Mouse (Mus musculus) intestine, embryonic 15.5 days (tissue): ENCODE measurements around the gene Nagpa. TPM values are rescaled to one million over a fixed set of nuclear protein-coding genes. Genes with fewer than 3 reads are reported as not detected.
"Not testable (repeated sequence)": the region's sequence is repeated elsewhere in the genome, so short reads cannot be mapped to it uniquely, and the experiment has no call there.

Experiments used
- ATAC-seq: fragments of 200-750 bp; cut with Nextera tagmentation; 2 replicates; pipeline ENCODE4 v1.8.0; 2017; ENCODE audit warnings: moderate TSS enrichment, moderate library complexity
- H3K27ac ChIP-seq: fragments of 300-500 bp; sonication (generic); 2 replicates; pipeline ENCODE4 v1.5.1; 2015; ENCODE audit warnings: mild to moderate bottlenecking, inconsistent platforms
- H3K27me3 ChIP-seq: fragments of 300-500 bp; sonication (generic); replicated peaks from 2 replicates; pipeline ENCODE4 v1.6.1; 2015; ENCODE audit warnings: inconsistent platforms
- H3K36me3 ChIP-seq: fragments of 300-500 bp; sonication (generic); 2 replicates; pipeline ENCODE4 v1.6.1; 2015; ENCODE audit warnings: inconsistent platforms
- H3K4me1 ChIP-seq: fragments of 300-500 bp; sonication (generic); replicated peaks from 2 replicates; pipeline ENCODE4 v1.6.1; 2015; ENCODE audit warnings: inconsistent platforms
- H3K4me2 ChIP-seq: fragments of 300-500 bp; sonication (generic); replicated peaks from 2 replicates; pipeline ENCODE4 v1.6.1; 2015; ENCODE audit warnings: mild to moderate bottlenecking, inconsistent platforms
- H3K4me3 ChIP-seq: fragments of 300-500 bp; sonication (generic); replicated peaks from 2 replicates; pipeline ENCODE4 v1.5.1; 2015; ENCODE audit warnings: inconsistent platforms
- H3K9ac ChIP-seq: fragments of 300-500 bp; sonication (generic); 2 replicates; pipeline ENCODE4 v1.6.1; 2015; ENCODE audit warnings: inconsistent platforms
- H3K9me3 ChIP-seq: fragments of 300-500 bp; sonication (generic); 2 replicates; pipeline ENCODE4 v1.6.1; 2016; ENCODE audit warnings: inconsistent platforms
- WGBS: fragments of 180-500 bp; shearing (Covaris S2); methylation state at CpG from one replicate; pipeline ENCODE4 v1.1.7; 2015; 5-methylcytosine and 5-hydroxymethylcytosine counted together
- polyA plus RNA-seq: library from polyadenylated mRNA; unstranded; fragments of >200 nt; fragmentation: Nextera tagmentation; extraction: Ambion mirVana; gene quantifications from 2 replicates; pipeline ENCODE4 v1.2.1, GENCODE M21; 2015

The Nagpa gene
- polyA plus RNA-seq = 27.6 and 29.9 TPM in 2 replicates

DNA sequence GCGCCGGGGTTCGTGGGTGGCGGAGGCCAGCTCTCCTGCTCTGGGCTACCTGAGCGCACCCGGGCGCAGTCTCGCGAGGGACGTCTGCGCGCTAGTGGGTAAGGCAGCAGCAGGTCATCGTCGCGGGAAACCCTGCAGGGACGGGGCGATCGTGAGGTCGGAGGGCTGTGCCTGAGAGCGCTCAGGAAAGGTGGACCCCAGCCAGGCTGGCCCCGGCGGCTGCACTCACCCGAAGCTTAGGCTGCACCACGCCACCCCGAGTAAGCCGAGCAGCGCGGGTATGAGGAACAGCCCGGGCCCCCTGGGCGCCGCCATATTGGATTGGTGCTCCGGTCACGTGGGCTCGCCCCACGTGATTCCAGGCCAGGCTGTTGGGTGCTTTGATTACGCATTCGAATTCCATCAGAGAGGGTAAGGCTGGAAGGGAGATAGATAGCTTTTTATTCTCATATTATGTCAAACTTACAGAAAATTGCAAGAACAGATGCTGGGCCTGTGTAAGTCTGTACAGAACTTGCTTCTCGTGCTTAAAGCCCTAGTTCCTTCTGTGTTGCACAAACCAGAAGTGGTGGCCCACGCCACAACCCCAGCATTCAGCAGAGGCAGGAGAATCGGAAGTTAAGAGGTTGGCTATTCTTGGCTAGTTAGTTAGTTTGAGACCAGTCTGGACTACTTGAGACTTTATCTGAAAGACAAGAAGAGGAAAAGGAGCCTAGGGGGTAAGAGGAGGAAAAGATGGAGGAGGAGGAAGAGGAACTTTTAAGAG lies at the start of gene Nagpa:
TSS of gene Nagpa (minus strand) at position 345 of the 766 bp plus-strand sequence.
- no peaks in the 10 kb centered on the region for H3K36me3 ChIP-seq
- 0 out of 2 replicates have a peak, but pooled peaks cover 4% of the 10 kb centered on the region for H3K4me1 ChIP-seq
- H3K4me2 ChIP-seq = peak within 1 kb of the TSS; percentile 96
- H3K9ac ChIP-seq = peak within 1 kb of the TSS; percentile 64
- H3K9me3 ChIP-seq = no peaks in the 10 kb centered on the region
- WGBS = 4% methylated on average over 40 of the region's 40 CpGs
- no peak within 1 kb of the TSS for H3K27ac ChIP-seq
- H3K27me3 ChIP-seq = no peaks in the 10 kb centered on the region
- H3K4me3 ChIP-seq = peak within 1 kb of the TSS; percentile 93
- ATAC-seq = peak; percentile 91

DNA sequence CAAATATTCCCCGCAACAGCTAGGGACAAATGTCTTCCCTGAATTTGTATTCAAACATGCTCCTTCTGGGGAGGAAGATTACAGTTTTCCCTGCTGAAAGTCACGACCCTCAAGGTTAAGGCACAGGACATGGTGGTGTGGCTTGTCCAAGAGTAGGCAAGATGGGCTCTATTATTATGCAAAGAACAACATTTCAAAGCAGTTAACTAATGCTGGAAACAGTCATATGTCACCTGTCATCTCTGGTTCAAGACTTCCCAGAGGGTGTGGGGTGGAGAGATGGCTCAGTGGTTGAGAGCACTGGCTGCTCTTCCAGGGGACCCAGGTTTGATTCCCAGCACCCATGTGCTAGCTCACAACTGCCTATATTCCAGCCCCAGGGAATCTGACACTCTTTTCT lies 48.4 kb upstream of the Nagpa start:
- WGBS = 91% methylated on average over 2 of the region's 2 CpGs
- Histone ChIP-seq H3K27ac (no peak overlapping the region), H3K4me1 (peaks cover 9% of the 10 kb centered on the region), H3K9ac (no peak overlapping the region), H3K4me2 (no peak overlapping the region), H3K27me3 (no peaks in the 10 kb centered on the region), H3K9me3 (no peaks in the 10 kb centered on the region), H3K4me3 (no peak overlapping the region), H3K36me3 (peaks cover 8% of the 10 kb centered on the region)
- no peak for ATAC-seq

DNA sequence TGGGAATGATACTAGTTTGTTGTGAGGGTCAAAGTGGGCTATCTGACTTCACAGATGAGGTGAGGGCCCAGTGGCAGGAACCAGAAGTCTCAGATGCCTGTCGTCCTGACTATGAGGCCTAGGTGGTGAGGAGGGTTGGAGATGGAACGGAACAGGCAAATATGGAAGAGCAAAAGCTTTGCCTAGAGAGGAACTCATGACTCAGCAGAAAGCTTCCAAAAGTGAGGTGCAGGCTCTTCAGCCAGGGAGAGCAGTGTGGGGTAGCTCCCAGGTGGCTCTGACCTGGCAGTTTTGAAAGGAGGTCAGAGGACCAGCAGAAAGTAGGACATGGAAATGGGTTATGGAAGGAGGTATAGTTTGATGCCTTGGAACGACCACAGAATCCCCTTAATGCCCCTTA lies 47.1 kb upstream of the Nagpa start:
- no peak overlapping the region for H3K9ac ChIP-seq
- H3K27ac ChIP-seq = no peak overlapping the region
- no peaks in the 10 kb centered on the region for H3K27me3 ChIP-seq
- no peaks in the 10 kb centered on the region for H3K9me3 ChIP-seq
- H3K4me3 ChIP-seq = no peak overlapping the region
- H3K4me1 ChIP-seq = peaks cover 9% of the 10 kb centered on the region
- H3K4me2 ChIP-seq = no peak overlapping the region
- ATAC-seq = no peak
- H3K36me3 ChIP-seq = peaks cover 8% of the 10 kb centered on the region
- 87% methylated on average over 3 of the region's 3 CpGs for WGBS

DNA sequence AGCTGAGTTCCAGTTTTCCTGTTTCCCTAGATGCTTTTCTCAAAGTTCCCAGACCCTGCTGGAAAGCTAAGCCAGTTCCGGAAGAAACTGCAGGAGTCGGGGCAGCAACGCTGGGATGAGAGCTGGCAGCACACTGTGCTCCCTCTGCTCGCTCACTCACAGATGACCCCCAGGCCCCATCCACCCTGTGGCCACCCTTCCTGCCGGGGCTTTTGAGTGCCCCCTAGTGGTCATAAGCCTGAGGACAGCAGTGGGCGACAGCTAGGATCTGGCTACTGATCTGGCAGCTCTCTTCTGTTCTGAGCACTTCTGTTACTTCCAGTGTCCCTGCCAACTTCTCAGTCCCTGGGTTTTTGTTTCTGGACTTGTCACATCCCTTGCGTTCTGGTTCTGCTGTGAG lies 40.6 kb upstream of the Nagpa start:
- H3K9me3 ChIP-seq = no peaks in the 10 kb centered on the region
- no peak overlapping the region for H3K9ac ChIP-seq
- no peak overlapping the region for H3K4me2 ChIP-seq
- H3K4me1 ChIP-seq = no peaks in the 10 kb centered on the region
- no peaks in the 10 kb centered on the region for H3K27me3 ChIP-seq
- ATAC-seq = peak; percentile 68
- 37% methylated on average over 7 of the region's 7 CpGs for WGBS
- H3K36me3 ChIP-seq = peaks cover 35% of the 10 kb centered on the region
- H3K27ac ChIP-seq = no peak overlapping the region
- no peak overlapping the region for H3K4me3 ChIP-seq

DNA sequence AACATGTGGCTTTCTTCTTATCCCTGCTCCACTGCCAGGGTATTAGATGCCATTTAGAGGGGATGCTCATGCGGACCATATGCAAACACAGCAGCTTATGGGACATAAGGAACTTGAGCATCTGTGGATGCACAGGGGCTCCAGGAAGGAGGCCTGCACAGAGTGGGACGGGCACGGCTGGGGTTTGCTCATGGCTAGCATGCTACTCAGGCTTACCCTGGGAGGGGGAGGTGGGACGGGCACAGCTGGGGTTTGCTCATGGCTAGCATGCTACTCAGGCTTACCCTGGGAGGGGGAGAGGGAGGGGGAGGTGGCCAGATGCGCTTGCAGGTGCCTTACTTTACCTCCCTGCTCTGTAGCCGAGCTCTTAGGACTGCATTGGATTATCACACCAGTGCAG lies 39.1 kb upstream of the Nagpa start:
- no peaks in the 10 kb centered on the region for H3K9me3 ChIP-seq
- H3K4me3 ChIP-seq = no peak overlapping the region
- H3K4me1 ChIP-seq = no peaks in the 10 kb centered on the region
- ATAC-seq = no peak
- no peak overlapping the region for H3K9ac ChIP-seq
- peaks cover 31% of the 10 kb centered on the region for H3K36me3 ChIP-seq
- H3K4me2 ChIP-seq = no peak overlapping the region
- H3K27me3 ChIP-seq = no peaks in the 10 kb centered on the region
- no peak overlapping the region for H3K27ac ChIP-seq
- WGBS = 92% methylated on average over 6 of the region's 6 CpGs

DNA sequence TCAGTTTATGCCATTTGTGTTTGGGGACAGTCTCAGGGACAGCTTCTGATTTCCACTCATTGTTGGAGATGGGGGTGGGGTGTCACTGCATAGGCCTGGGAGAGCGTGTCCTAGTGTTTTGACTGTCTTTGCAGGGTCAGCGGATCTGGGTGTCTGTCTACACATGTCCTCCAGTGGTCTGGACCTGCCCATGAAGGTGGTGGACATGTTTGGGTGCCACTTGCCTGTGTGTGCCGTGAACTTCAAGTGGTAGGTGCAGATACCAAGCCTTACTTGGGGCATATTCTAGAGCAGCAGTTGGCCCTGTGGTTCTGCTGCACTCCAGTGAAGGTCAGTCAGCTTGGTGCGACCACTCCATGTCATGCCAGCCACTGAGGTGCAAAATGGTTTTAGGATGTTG lies 38.5 kb upstream of the Nagpa start:
- Histone ChIP-seq H3K36me3 (peaks cover 30% of the 10 kb centered on the region), H3K27ac (no peak overlapping the region), H3K4me2 (no peak overlapping the region), H3K9me3 (no peaks in the 10 kb centered on the region), H3K9ac (no peak overlapping the region), H3K27me3 (no peaks in the 10 kb centered on the region), H3K4me1 (no peaks in the 10 kb centered on the region), H3K4me3 (no peak overlapping the region)
- WGBS = 88% methylated on average over 4 of the region's 4 CpGs
- no peak for ATAC-seq

DNA sequence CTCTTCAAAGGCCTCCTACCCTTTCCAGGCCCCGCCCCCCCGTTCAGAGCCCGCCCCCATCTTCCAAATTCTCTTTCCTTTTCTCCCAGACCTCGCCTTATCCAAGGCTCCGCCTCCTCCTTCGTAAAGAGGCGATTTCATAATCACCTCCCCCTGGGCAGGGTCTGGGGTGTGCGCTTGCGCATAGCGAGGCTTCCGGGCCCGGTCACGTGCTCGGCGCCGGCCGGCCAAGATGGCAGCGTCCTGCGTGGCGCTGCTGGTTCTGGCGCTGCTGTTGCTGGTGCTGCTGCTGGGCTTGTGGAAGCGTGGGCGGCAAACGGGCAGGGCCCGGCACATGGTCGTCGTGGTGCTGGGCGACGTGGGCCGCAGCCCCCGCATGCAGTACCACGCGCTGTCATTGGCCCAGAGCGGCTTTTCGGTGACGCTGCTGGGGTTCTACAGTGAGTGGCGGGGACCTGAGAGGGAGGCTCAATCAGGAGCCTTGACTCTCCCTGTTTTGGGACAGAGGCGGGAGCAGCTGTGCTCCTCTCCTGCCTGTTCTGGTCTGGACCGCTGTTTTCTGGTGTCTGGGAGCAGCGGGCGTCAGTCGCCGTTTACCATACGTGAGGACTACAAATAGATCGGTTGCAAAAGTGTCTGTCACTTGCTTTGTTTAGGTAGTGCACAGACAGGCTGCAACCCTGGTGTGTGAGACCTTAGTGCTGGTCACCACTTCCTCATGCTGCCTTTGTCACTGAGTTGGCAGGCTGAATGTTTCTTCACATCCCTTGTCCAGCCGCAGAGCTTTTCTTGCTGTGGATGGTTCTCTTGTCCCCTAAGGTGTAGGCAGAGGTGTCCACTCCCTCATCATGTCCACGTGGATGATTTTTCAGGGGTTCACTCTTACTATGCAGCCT lies 29.9 kb upstream of the Nagpa start, which contains the start of gene Alg1:
TSS of gene Alg1 (plus strand) at position 204 of the 896 bp plus-strand sequence.
- peak within 1 kb of the TSS; percentile 76 for H3K4me3 ChIP-seq
- WGBS = 2% methylated on average over 47 of the region's 47 CpGs
- no peaks in the 10 kb centered on the region for H3K9me3 ChIP-seq
- no peak within 1 kb of the TSS for H3K27ac ChIP-seq
- peak within 1 kb of the TSS; percentile 70 for H3K9ac ChIP-seq
- no peaks in the 10 kb centered on the region for H3K27me3 ChIP-seq
- peak; percentile 99 for ATAC-seq
- H3K4me1 ChIP-seq = peaks cover 6% of the 10 kb centered on the region; the same call in 1 of the 2 replicates
- peak within 1 kb of the TSS; percentile 76 for H3K4me2 ChIP-seq
- peaks cover 4% of the 10 kb centered on the region for H3K36me3 ChIP-seq

DNA sequence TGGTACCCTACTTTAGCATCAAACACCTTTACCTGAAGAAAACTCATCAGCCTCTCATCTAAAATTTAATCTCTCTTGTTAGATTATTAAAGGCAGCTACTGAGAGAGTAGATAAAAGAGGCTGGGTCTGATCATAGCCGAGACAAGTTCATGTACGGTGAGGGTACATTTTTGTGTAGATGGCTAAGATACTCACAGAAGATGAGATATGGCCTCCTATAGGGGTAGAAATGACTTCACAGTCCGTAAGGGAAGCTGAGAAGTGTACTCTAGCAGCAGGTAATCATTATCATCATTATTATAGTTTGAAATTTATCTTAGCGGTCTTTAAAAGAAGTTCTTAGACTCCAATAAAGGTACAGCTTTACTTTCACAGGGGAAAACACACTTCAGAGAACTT lies 29.2 kb upstream of the Nagpa start:
- Histone ChIP-seq H3K9ac (no peak overlapping the region), H3K9me3 (no peaks in the 10 kb centered on the region), H3K27ac (no peak overlapping the region), H3K4me3 (peak overlapping the region; percentile 76; the same call in 1 of the 2 replicates), H3K27me3 (no peaks in the 10 kb centered on the region), H3K4me1 (peaks cover 6% of the 10 kb centered on the region; the same call in 1 of the 2 replicates), H3K36me3 (peaks cover 4% of the 10 kb centered on the region), H3K4me2 (peak overlapping the region; percentile 76; the same call in 1 of the 2 replicates)
- 71% methylated on average over 4 of the region's 4 CpGs for WGBS
- ATAC-seq = no peak; the same call in 1 of the 2 replicates

DNA sequence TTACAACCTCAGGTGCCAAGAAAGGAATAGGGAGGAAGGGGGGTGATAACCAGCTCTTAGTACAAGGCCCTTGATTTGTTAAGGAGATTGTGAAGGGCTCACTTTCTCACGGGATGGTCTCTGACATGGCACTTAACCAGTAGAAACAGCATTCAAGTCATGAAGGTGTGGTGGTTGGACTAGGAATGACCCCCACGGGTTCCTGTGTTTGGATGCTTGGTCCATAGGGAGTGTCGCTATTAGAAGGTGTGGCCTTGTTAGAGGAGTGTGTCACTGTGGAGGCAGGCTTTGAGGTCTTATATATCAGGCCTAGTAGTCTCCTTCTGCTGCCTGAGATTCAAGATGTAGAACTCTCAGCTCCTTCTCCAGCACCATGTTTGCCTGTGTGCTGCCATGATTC lies 24.3 kb upstream of the Nagpa start:
- ATAC-seq = not testable (repeated sequence)
- WGBS = 68% methylated on average over 3 of the region's 3 CpGs

DNA sequence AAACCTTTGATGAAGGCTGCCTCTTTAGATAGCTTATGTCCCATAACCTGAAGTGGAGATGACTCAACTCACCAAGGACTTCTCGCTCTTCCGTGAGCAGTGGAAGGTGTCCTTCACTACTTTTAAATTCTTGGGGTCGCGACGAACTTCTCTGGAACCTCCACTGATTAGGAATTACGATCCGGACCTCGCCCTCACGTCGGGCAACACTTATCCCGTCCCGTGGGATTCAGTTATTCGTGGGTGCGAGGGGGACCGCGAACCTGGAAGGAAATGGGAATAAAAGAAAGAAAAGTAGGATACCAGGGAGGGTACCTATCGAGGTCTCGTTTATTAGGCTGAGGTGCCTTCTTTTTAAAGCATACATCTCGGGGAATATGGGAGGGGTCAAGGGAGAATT lies 23.7 kb upstream of the Nagpa start:
- 75% methylated on average over 19 of the region's 19 CpGs for WGBS
- not testable (repeated sequence) for H3K9ac ChIP-seq, ATAC-seq, H3K4me1 ChIP-seq, H3K4me3 ChIP-seq, H3K27me3 ChIP-seq, H3K4me2 ChIP-seq, H3K9me3 ChIP-seq, H3K36me3 ChIP-seq, H3K27ac ChIP-seq

More for the DNA sequence above, 24.3 kb upstream of the Nagpa start:
- not testable (repeated sequence) for H3K27me3 ChIP-seq, H3K4me3 ChIP-seq, H3K9ac ChIP-seq, H3K36me3 ChIP-seq, H3K4me2 ChIP-seq, H3K4me1 ChIP-seq, H3K9me3 ChIP-seq, H3K27ac ChIP-seq

DNA sequence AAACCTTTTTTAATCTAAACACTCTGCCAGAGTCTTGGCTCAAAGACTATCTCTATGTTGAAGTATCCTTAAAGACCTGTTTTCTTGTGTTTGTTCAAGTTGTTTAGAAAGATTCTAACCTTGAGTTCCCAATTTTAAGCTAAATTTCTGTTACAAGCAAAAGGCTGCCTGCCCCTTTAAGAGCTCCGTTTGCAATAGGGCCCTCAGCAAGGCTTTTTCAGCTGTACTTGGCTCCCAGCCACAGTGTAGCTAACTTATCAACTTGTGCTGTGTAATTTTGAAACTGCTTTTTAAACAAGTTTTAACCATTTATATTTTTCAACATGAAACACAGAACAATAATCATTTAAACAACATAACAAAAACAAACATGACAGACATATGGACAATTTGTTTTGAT lies 22.7 kb upstream of the Nagpa start:
- not testable (repeated sequence) for ATAC-seq, H3K4me2 ChIP-seq, H3K27me3 ChIP-seq, H3K4me1 ChIP-seq, H3K4me3 ChIP-seq, H3K36me3 ChIP-seq, H3K9me3 ChIP-seq, H3K9ac ChIP-seq, H3K27ac ChIP-seq
- WGBS = 2% methylated on average over 1 of the region's 1 CpGs

DNA sequence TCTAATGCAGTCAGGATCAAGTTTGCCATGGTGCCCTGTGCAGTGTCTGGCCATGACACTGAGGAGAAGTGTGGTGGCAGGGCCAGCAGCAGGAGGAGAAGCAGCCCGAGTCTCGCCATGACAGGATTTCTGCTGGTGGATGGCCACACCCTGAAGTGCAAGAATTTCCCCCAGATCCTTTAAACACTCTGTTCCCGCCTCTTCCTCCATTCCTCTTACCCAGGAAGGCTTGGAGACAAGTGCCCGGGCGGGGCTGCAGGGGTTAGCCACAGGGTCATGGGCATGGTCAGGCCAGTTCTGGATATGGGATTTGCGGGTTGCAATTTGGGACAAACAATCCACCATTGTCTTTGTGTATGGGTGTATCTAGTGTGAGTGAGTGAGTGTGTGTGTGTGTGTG lies 18.3 kb upstream of the Nagpa start, which contains the start of gene AU021092:
TSS of gene AU021092 (minus strand) at position 160 of the 400 bp plus-strand sequence.
- ATAC-seq = no peak
- H3K9me3 ChIP-seq = no peaks in the 10 kb centered on the region
- H3K4me1 ChIP-seq = no peaks in the 10 kb centered on the region
- H3K27me3 ChIP-seq = peaks cover 2% of the 10 kb centered on the region; the same call in 1 of the 2 replicates
- 57% methylated on average over 6 of the region's 6 CpGs for WGBS
- H3K4me3 ChIP-seq = no peak within 1 kb of the TSS
- H3K9ac ChIP-seq = no peak within 1 kb of the TSS
- no peaks in the 10 kb centered on the region for H3K36me3 ChIP-seq
- H3K27ac ChIP-seq = no peak within 1 kb of the TSS
- no peak within 1 kb of the TSS for H3K4me2 ChIP-seq
